Mouse (Mus musculus) lung, adult 2 months (tissue): Measurements from ENCODE around the gene Cep152.

Experiments
- CTCF ChIP-seq: fragments of 200-500 bp; IDR thresholded peaks from 2 replicates; pipeline ENCODE4 v1.5.1; 2011; ENCODE audit warnings: mild to moderate bottlenecking, low read length, control low read depth; ENCODE audit not compliant: insufficient read depth
- POLR2A ChIP-seq: fragments of 200-500 bp; IDR thresholded peaks from 2 replicates; pipeline ENCODE4 v1.6.1; 2011; ENCODE audit warnings: low read depth, mild to moderate bottlenecking, control low read depth, low read length, borderline replicate concordance; ENCODE audit errors: extremely low read depth

DNA sequence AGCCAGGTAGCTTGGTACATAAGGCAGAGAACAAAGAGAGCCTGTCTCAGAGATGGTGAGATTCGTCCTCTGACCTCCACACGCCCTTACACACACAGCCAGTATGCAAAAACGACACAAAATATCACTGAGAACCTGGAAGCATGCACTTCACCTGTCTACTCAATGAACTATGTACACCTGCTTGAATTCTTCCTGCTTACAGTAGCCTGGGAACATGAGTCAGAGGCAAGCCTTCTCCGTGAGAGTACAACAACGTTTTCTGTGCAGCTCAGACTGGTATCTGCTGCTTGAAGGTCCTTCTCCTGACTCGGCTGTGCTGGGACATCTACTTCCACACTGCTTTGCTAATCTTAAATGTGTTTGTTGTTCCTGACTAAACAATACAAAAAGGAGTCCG lies 83.5 kb downstream of the Cep152 start:
- no peak for TF ChIP-seq POLR2A
- no peak for TF ChIP-seq CTCF
